Mouse (Mus musculus) MEL (cell line): ENCODE results near the gene Tmem14c. TPM values are rescaled to one million over a fixed set of nuclear protein-coding genes. Genes with fewer than 3 reads are reported as not detected.

Experiments used
- DNase-seq: peaks from one replicate; pipeline ENCODE4 v3.0.0; 2011; ENCODE audit warnings: low read depth, low spot score
- H3K27ac ChIP-seq: 2 replicates; pipeline ENCODE4 v1.5.1; 2012; ENCODE audit warnings: low read depth, mild to moderate bottlenecking, control low read depth, low read length, moderate library complexity; ENCODE audit not compliant: control insufficient read depth
- H3K27me3 ChIP-seq, 2 experiments: fragments of 150-350 bp in 1 of 2; sonication (generic) in 1 of 2; 2 replicates each; pipeline ENCODE4 v1.6.1; 2012; ENCODE audit warnings: low read length in 2 of 2, mild to moderate bottlenecking in 2 of 2, improper control_type of control experiment in 1 of 2, moderate library complexity in 1 of 2; ENCODE audit not compliant: insufficient read depth in 2 of 2, control insufficient read depth in 1 of 2
- H3K36me3 ChIP-seq, 2 experiments: 2 replicates each; pipeline ENCODE4 v1.6.1; 2012 to 2014; ENCODE audit warnings: low read length in 2 of 2, improper control_type of control experiment in 1 of 2, inconsistent platforms in 1 of 2, mild to moderate bottlenecking in 1 of 2; ENCODE audit not compliant: insufficient read depth in 2 of 2, control insufficient read depth in 1 of 2
- H3K4me1 ChIP-seq, 2 experiments: fragments of 150-350 bp in 1 of 2; sonication (generic) in 1 of 2; 2 replicates each; pipeline ENCODE4 v1.6.1; 2012; ENCODE audit warnings: low read length in 2 of 2, improper control_type of control experiment in 1 of 2, mild to moderate bottlenecking in 1 of 2; ENCODE audit not compliant: insufficient read depth in 2 of 2, control insufficient read depth in 1 of 2
- H3K4me3 ChIP-seq, 2 experiments: fragments of 150-350 bp in 1 of 2; sonication (generic) in 1 of 2; 2 replicates each; pipeline ENCODE4 v1.5.1; 2012; ENCODE audit warnings: low read depth in 2 of 2, low read length in 2 of 2, mild to moderate bottlenecking in 2 of 2, moderate library complexity in 2 of 2, control low read depth in 1 of 2, improper control_type of control experiment in 1 of 2; ENCODE audit not compliant: control insufficient read depth in 1 of 2, insufficient read depth in 1 of 2
- H3K79me2 ChIP-seq: 2 replicates; pipeline ENCODE4 v1.6.1; 2012; ENCODE audit warnings: mild to moderate bottlenecking, low read length, moderate library complexity; ENCODE audit not compliant: control insufficient read depth, poor library complexity, insufficient read depth
- H3K9ac ChIP-seq: 2 replicates; pipeline ENCODE4 v1.6.1; 2012; ENCODE audit warnings: low read depth, mild to moderate bottlenecking, control low read depth, low read length, moderate library complexity; ENCODE audit not compliant: control insufficient read depth, poor library complexity, severe bottlenecking
- H3K9me3 ChIP-seq: fragments of 150-350 bp; sonication (generic); replicated peaks from 2 replicates; pipeline ENCODE4 v1.6.1; 2012; ENCODE audit warnings: mild to moderate bottlenecking, low read length, improper control_type of control experiment, moderate library complexity; ENCODE audit not compliant: insufficient read depth
- BHLHE40 ChIP-seq: IDR thresholded peaks from 2 replicates; pipeline ENCODE4 v1.6.1; 2012; ENCODE audit warnings: low read depth, mild to moderate bottlenecking, inconsistent platforms, low read length, improper control_type of control experiment, borderline replicate concordance
- CHD1 ChIP-seq: IDR thresholded peaks from 2 replicates; pipeline ENCODE4 v1.6.1; 2012; ENCODE audit warnings: low read depth, mild to moderate bottlenecking, inconsistent platforms, low read length, improper control_type of control experiment
- CHD2 ChIP-seq: IDR thresholded peaks from 2 replicates; pipeline ENCODE4 v1.6.1; 2011; ENCODE audit warnings: low read length, improper control_type of control experiment
- CTCF ChIP-seq, 3 experiments: IDR thresholded peaks in 2 of 3; conservative IDR thresholded peaks in 1 of 3; 2 replicates each; pipeline ENCODE4 v1.5.1; 2011 to 2012; ENCODE audit warnings: low read length in 3 of 3, low read depth in 2 of 3, mild to moderate bottlenecking in 2 of 3, improper control_type of control experiment in 1 of 3, inconsistent platforms in 1 of 3, mixed read lengths in 1 of 3, moderate library complexity in 1 of 3; ENCODE audit not compliant: control insufficient read depth in 1 of 3, insufficient read depth in 1 of 3, poor library complexity in 1 of 3, severe bottlenecking in 1 of 3
- E2F4 ChIP-seq: IDR thresholded peaks from 2 replicates; pipeline ENCODE4 v1.6.1; 2011; ENCODE audit warnings: low read depth, low read length, improper control_type of control experiment, borderline replicate concordance
- ELF1 ChIP-seq: IDR thresholded peaks from 2 replicates; pipeline ENCODE4 v1.6.1; 2014; ENCODE audit warnings: low read depth, mild to moderate bottlenecking, inconsistent platforms, low read length, improper control_type of control experiment, moderate library complexity
- EP300 ChIP-seq, 2 experiments: IDR thresholded peaks; 2 replicates each; pipeline ENCODE4 v1.6.1; 2011; ENCODE audit warnings: improper control_type of control experiment in 2 of 2, low read length in 2 of 2, low read depth in 1 of 2, mild to moderate bottlenecking in 1 of 2
- ETS1 ChIP-seq: IDR thresholded peaks from 2 replicates; pipeline ENCODE4 v1.6.1; 2012; ENCODE audit warnings: low read depth, mild to moderate bottlenecking, inconsistent platforms, low read length, improper control_type of control experiment, moderate library complexity
- GABPA ChIP-seq: IDR thresholded peaks from 2 replicates; pipeline ENCODE4 v1.6.1; 2012; ENCODE audit warnings: low read depth, mild to moderate bottlenecking, inconsistent platforms, low read length, improper control_type of control experiment, moderate library complexity
- GATA1 ChIP-seq: IDR thresholded peaks from 2 replicates; pipeline ENCODE4 v1.6.1; 2011; ENCODE audit warnings: low read depth, low read length, improper control_type of control experiment
- HCFC1 ChIP-seq: IDR thresholded peaks from 2 replicates; pipeline ENCODE4 v1.6.1; 2012; ENCODE audit warnings: low read depth, mild to moderate bottlenecking, inconsistent platforms, low read length, improper control_type of control experiment, moderate library complexity
- JUND ChIP-seq: IDR thresholded peaks from 2 replicates; pipeline ENCODE4 v1.6.1; 2011; ENCODE audit warnings: low read depth, mild to moderate bottlenecking, improper control_type of control experiment, low read length
- KAT2A ChIP-seq: conservative IDR thresholded peaks from 2 replicates; pipeline ENCODE4 v1.6.1; 2012; ENCODE audit warnings: low read depth, low read length, improper control_type of control experiment, inconsistent platforms
- MAFK ChIP-seq: IDR thresholded peaks from 2 replicates; pipeline ENCODE4 v1.6.1; 2011; ENCODE audit warnings: low read depth, mild to moderate bottlenecking, low read length, improper control_type of control experiment, borderline replicate concordance
- MAX ChIP-seq: IDR thresholded peaks from 2 replicates; pipeline ENCODE4 v1.6.1; 2011; ENCODE audit warnings: low read length, improper control_type of control experiment
- MAZ ChIP-seq: IDR thresholded peaks from 2 replicates; pipeline ENCODE4 v1.6.1; 2012; ENCODE audit warnings: low read depth, mild to moderate bottlenecking, inconsistent platforms, low read length, improper control_type of control experiment
- MEF2A ChIP-seq: IDR thresholded peaks from 2 replicates; pipeline ENCODE4 v1.6.1; 2014; ENCODE audit warnings: low read depth, mild to moderate bottlenecking, inconsistent platforms, low read length, improper control_type of control experiment; ENCODE audit not compliant: poor library complexity, insufficient replicate concordance, severe bottlenecking; ENCODE audit errors: extremely low read depth
- MXI1 ChIP-seq: IDR thresholded peaks from 2 replicates; pipeline ENCODE4 v1.6.1; 2011; ENCODE audit warnings: mild to moderate bottlenecking, low read depth, low read length, improper control_type of control experiment
- MYB ChIP-seq: IDR thresholded peaks from 2 replicates; pipeline ENCODE4 v1.6.1; 2011; ENCODE audit warnings: mild to moderate bottlenecking, low read depth, low read length, improper control_type of control experiment
- MYC ChIP-seq: IDR thresholded peaks from 2 replicates; pipeline ENCODE4 v1.6.1; 2011; ENCODE audit warnings: low read depth, mild to moderate bottlenecking, low read length, improper control_type of control experiment, moderate library complexity
- NELFE ChIP-seq: IDR thresholded peaks from 2 replicates; pipeline ENCODE4 v1.6.1; 2011; ENCODE audit warnings: low read depth, low read length, improper control_type of control experiment
- NRF1 ChIP-seq: IDR thresholded peaks from 2 replicates; pipeline ENCODE4 v1.6.1; 2014; ENCODE audit warnings: low read depth, mild to moderate bottlenecking, inconsistent platforms, low read length, improper control_type of control experiment, moderate library complexity; ENCODE audit not compliant: poor library complexity, insufficient read depth, severe bottlenecking
- POLR2A ChIP-seq, 2 experiments: IDR thresholded peaks; 2 replicates each; pipeline ENCODE4 v1.6.1; 2011 to 2012; ENCODE audit warnings: low read length in 2 of 2, mild to moderate bottlenecking in 2 of 2, control low read depth in 1 of 2, improper control_type of control experiment in 1 of 2, low read depth in 1 of 2, moderate library complexity in 1 of 2; ENCODE audit not compliant: control insufficient read depth in 1 of 2, insufficient read depth in 1 of 2, poor library complexity in 1 of 2
- POLR2AphosphoS2 ChIP-seq: IDR thresholded peaks from 2 replicates; pipeline ENCODE4 v1.6.1; 2011; ENCODE audit warnings: low read length, improper control_type of control experiment
- POLR2AphosphoS5 ChIP-seq: IDR thresholded peaks from 2 replicates; pipeline ENCODE4 v1.6.1; 2012; ENCODE audit warnings: low read depth, borderline replicate concordance, mild to moderate bottlenecking, inconsistent platforms, low read length, moderate library complexity, mixed read lengths
- RAD21 ChIP-seq: IDR thresholded peaks from 2 replicates; pipeline ENCODE4 v1.6.1; 2011; ENCODE audit warnings: mild to moderate bottlenecking, low read depth, low read length, improper control_type of control experiment
- SIN3A ChIP-seq: IDR thresholded peaks from 2 replicates; pipeline ENCODE4 v1.6.1; 2012; ENCODE audit warnings: low read length, improper control_type of control experiment, inconsistent platforms
- SMC3 ChIP-seq: IDR thresholded peaks from 2 replicates; pipeline ENCODE4 v1.6.1; 2011; ENCODE audit warnings: low read depth, low read length, improper control_type of control experiment
- TAL1 ChIP-seq: IDR thresholded peaks from 2 replicates; pipeline ENCODE4 v1.6.1; 2012; ENCODE audit warnings: mild to moderate bottlenecking, inconsistent platforms, low read length, moderate library complexity, mixed read lengths
- TBP ChIP-seq: IDR thresholded peaks from 2 replicates; pipeline ENCODE4 v1.8.0; 2011; ENCODE audit warnings: low read depth, low read length, improper control_type of control experiment
- UBTF ChIP-seq: IDR thresholded peaks from 2 replicates; pipeline ENCODE4 v1.6.1; 2012; ENCODE audit warnings: low read depth, mild to moderate bottlenecking, inconsistent platforms, low read length, improper control_type of control experiment, moderate library complexity, borderline replicate concordance; ENCODE audit not compliant: insufficient read depth
- USF1 ChIP-seq: IDR thresholded peaks from 2 replicates; pipeline ENCODE4 v1.6.1; 2014; ENCODE audit warnings: low read depth, mild to moderate bottlenecking, inconsistent platforms, low read length, improper control_type of control experiment, moderate library complexity
- USF2 ChIP-seq, 2 experiments: IDR thresholded peaks; 2 replicates each; pipeline ENCODE4 v1.6.1; 2011 to 2012; ENCODE audit warnings: improper control_type of control experiment in 2 of 2, low read length in 2 of 2, borderline replicate concordance in 1 of 2, inconsistent platforms in 1 of 2, low read depth in 1 of 2, mild to moderate bottlenecking in 1 of 2; ENCODE audit not compliant: insufficient read depth in 1 of 2
- ZC3H11A ChIP-seq: IDR thresholded peaks from 2 replicates; pipeline ENCODE4 v1.6.1; 2012; ENCODE audit warnings: low read depth, mild to moderate bottlenecking, inconsistent platforms, low read length, improper control_type of control experiment
- ZKSCAN1 ChIP-seq: IDR thresholded peaks from 2 replicates; pipeline ENCODE4 v1.6.1; 2012; ENCODE audit warnings: low read depth, mild to moderate bottlenecking, inconsistent platforms, low read length, improper control_type of control experiment, moderate library complexity
- ZMIZ1 ChIP-seq: IDR thresholded peaks from 2 replicates; pipeline ENCODE4 v1.6.1; 2012; ENCODE audit warnings: low read depth, mild to moderate bottlenecking, inconsistent platforms, low read length, improper control_type of control experiment, moderate library complexity
- ZNF384 ChIP-seq: IDR thresholded peaks from 2 replicates; pipeline ENCODE4 v1.6.1; 2012; ENCODE audit warnings: low read depth, mild to moderate bottlenecking, inconsistent platforms, low read length, improper control_type of control experiment
- polyA plus RNA-seq, 2 experiments: library from polyadenylated mRNA; stranded (reverse) in 1 of 2; unstranded in 1 of 2; fragments of >175 nt in 1 of 2; fragments of >200 nt in 1 of 2; gene quantifications; 2 replicates each; pipeline versions ENCODE4 v1.2.1 to v1.2.4; 2012; ENCODE audit warnings: low replicate concordance in 2 of 2, low read depth in 1 of 2; ENCODE audit not compliant: insufficient read length in 2 of 2, insufficient read depth in 1 of 2, missing spikeins in 1 of 2
- total RNA-seq: library from RNA; depleted of rRNA; stranded (reverse); fragments of 300-350 nt; gene quantifications from 2 replicates; pipeline ENCODE4 v1.2.3, GENCODE M21; 2012

The Tmem14c gene
- total and polyA plus RNA-seq, 3 experiments: 294 to 319 TPM; not detected in 1

- Histone ChIP-seq H3K9ac (peak overlapping the region; percentile 81), H3K36me3 (peaks cover 5 to 26% of the 10 kb centered on the region in 2 experiments), H3K9me3 (no peaks in the 10 kb centered on the region), H3K4me1 (peaks cover 5 to 32% of the 10 kb centered on the region in 2 experiments), H3K4me3 (peak overlapping the region; percentile 59 to 68), H3K27me3 (no peaks in the 10 kb centered on the region), H3K27ac (peak overlapping the region; percentile 89), H3K79me2 (peaks cover 19% of the 10 kb centered on the region)
- peak; percentile 91 for DNase-seq
- peak; percentile 66 for TF ChIP-seq MXI1
- TF ChIP-seq E2F4: no peak
- TF ChIP-seq ELF1: 0 out of 2 replicates have a peak, but pooled peaks have one; percentile 11
- peak; percentile 94 for TF ChIP-seq TAL1
- peak; percentile 67 for TF ChIP-seq MAX
- TF ChIP-seq MEF2A: 0 out of 2 replicates have a peak, but pooled peaks have one; percentile 56
- TF ChIP-seq MYC: 0 out of 2 replicates have a peak, but pooled peaks have one; percentile 44
- no peak for TF ChIP-seq POLR2AphosphoS5
- peak; percentile 88 for TF ChIP-seq SIN3A
- peak; percentile 95 for TF ChIP-seq GATA1
- TF ChIP-seq MAZ: peak; percentile 58; the same call in 1 of the 2 replicates
- no peak for TF ChIP-seq UBTF
- TF ChIP-seq CTCF (IDR thresholded peaks at IDR 0.05 in 2 of 3, conservative IDR thresholded peaks at IDR 0.05 in 1 of 3; ENCODE audit: control insufficient read depth in 1 of 3, insufficient read depth in 1 of 3, low read depth in 2 of 3, low read length in 3 of 3, poor library complexity in 1 of 3, severe bottlenecking in 1 of 3): no peak
- TF ChIP-seq SMC3: 0 out of 2 replicates have a peak, but pooled peaks have one; percentile 14
- no peak for TF ChIP-seq ZKSCAN1
- peak; percentile 19; the same call in 1 of the 2 replicates for TF ChIP-seq BHLHE40
- no peak for TF ChIP-seq CHD2
- no peak for TF ChIP-seq NRF1
- no peak for TF ChIP-seq JUND
- no peak for TF ChIP-seq ZMIZ1
- TF ChIP-seq ZNF384: peak; percentile 99
- TF ChIP-seq ZC3H11A: peak; percentile 13; the same call in 1 of the 2 replicates
- TF ChIP-seq MYB: peak; percentile 37; the same call in 1 of the 2 replicates
- no peak for TF ChIP-seq POLR2AphosphoS2
- 0 out of 4 replicates have a peak, but pooled peaks of 1 of the 2 experiments have one; percentile 0 for TF ChIP-seq POLR2A (IDR thresholded peaks at IDR 0.05; ENCODE audit: control insufficient read depth in 1 of 2, insufficient read depth in 1 of 2, low read depth in 1 of 2, low read length in 2 of 2, poor library complexity in 1 of 2)
- TF ChIP-seq MAFK: peak; percentile 52; the same call in 1 of the 2 replicates
- no peak for TF ChIP-seq CHD1
- TF ChIP-seq KAT2A: no peak
- TF ChIP-seq TBP: peak; percentile 40; the same call in 1 of the 2 replicates
- no peak; the same call in 1 of the 2 replicates for TF ChIP-seq NELFE
- TF ChIP-seq USF1: no peak
- TF ChIP-seq EP300 (IDR thresholded peaks at IDR 0.05; ENCODE audit: low read depth in 1 of 2, low read length in 2 of 2): peak; percentile 94 to 97
- TF ChIP-seq ETS1: peak; percentile 89
- no peak for TF ChIP-seq USF2 (IDR thresholded peaks at IDR 0.05; ENCODE audit: borderline replicate concordance in 1 of 2, insufficient read depth in 1 of 2, low read depth in 1 of 2, low read length in 2 of 2)
- TF ChIP-seq RAD21: no peak
- no peak for TF ChIP-seq GABPA
- TF ChIP-seq HCFC1: 0 out of 2 replicates have a peak, but pooled peaks have one; percentile 51
Observed at GRCm38 (mm10) chr13:41017832-41018231, 1.7 kb downstream of the Tmem14c start.
